In genomic region chr8:120644663-120645062, GRCm38 (mm10) we compare ENCODE assay signal across 9 mouse cellular contexts. TPM values are rescaled to one million over a fixed set of nuclear protein-coding genes. Genes with fewer than 3 reads are reported as not detected.
DNase-seq lines count a peak whose midpoint lies in the region; ATAC-seq lines count a peak whose summit lies in the region.
"Had no signal": no experiment of that assay in that cellular context is flagged by ENCODE, and none has a peak within 500 bp of the region (broad histone marks: within the 10 kb centered on the region; RNA-seq: fewer than 3 reads in every experiment).

No protein-coding gene starts in this region.

- no peaks in the 10 kb centered on the region; the same call in 1 of the 2 replicates for H3K4me1 ChIP-seq in midbrain, embryonic 14.5 days (ENCODE audit: control insufficient read depth, insufficient read depth, low read length)
- peaks cover 34% of the 10 kb centered on the region for H3K4me1 ChIP-seq in midbrain, embryonic 10.5 days

- no peaks in the 10 kb centered on the region for H3K9me3 ChIP-seq in midbrain, embryonic 14.5 days (ENCODE audit: control insufficient read depth, low read length)
- no peaks in the 10 kb centered on the region for H3K9me3 ChIP-seq in midbrain, embryonic 10.5 days (replicated peaks)

- no peak; the same call in 1 of the 2 replicates for ATAC-seq in midbrain, embryonic 14.5 days (ENCODE audit: low FRiP score, low TSS enrichment)
- ATAC-seq in megakaryocyte-erythroid progenitor cell, adult 5-6 weeks (replicated peaks; ENCODE audit: low FRiP score, low TSS enrichment, poor library complexity, severe bottlenecking), result no peak

- WGBS in midbrain, embryonic 14.5 days, result 76% methylated on average over 7 of the region's 7 CpGs
- WGBS in midbrain, embryonic 10.5 days, result 88% methylated on average over 7 of the region's 7 CpGs

- no peaks in the 10 kb centered on the region for H3K27me3 ChIP-seq in midbrain, embryonic 14.5 days (ENCODE audit: control insufficient read depth, insufficient read depth, low read length)
- no peaks in the 10 kb centered on the region for H3K27me3 ChIP-seq in midbrain, embryonic 10.5 days (ENCODE audit: low read depth, poor library complexity, severe bottlenecking)

- H3K4me3 ChIP-seq in midbrain, embryonic 14.5 days (replicated peaks; ENCODE audit: low read depth, low read length), result no peak overlapping the region
- H3K4me3 ChIP-seq in midbrain, embryonic 10.5 days, result no peak overlapping the region

- no peak overlapping the region for H3K27ac ChIP-seq in midbrain, embryonic 14.5 days (replicated peaks; ENCODE audit: low read depth, low read length)
- H3K27ac ChIP-seq in midbrain, embryonic 10.5 days (replicated peaks), result no peak overlapping the region

- H3K4me2 ChIP-seq in midbrain, embryonic 14.5 days (ENCODE audit: low read length), result no peak overlapping the region

- H3K36me3 ChIP-seq in midbrain, embryonic 14.5 days (ENCODE audit: control insufficient read depth, insufficient read depth, low read length), result no peaks in the 10 kb centered on the region
- no peaks in the 10 kb centered on the region for H3K36me3 ChIP-seq in midbrain, embryonic 10.5 days

- H3K9ac ChIP-seq in midbrain, embryonic 14.5 days (replicated peaks; ENCODE audit: low read length), result no peak overlapping the region

- peak; percentile 53 for DNase-seq in midbrain, embryonic 14.5 days
- no peak for DNase-seq in midbrain, embryonic 10.5 days (ENCODE audit: low spot score)
- peak; percentile 39 for DNase-seq in cerebellum, adult 11 months
- DNase-seq in gastrocnemius, postnatal 25 days, result peak; percentile 38
- peak; percentile 63 for DNase-seq in left cerebral cortex, adult 11 months (ENCODE audit: low spot score)
- DNase-seq in ovary, postnatal 10 days (ENCODE audit: low spot score), result peak; percentile 42
- DNase-seq in embryo, embryonic 11 days, result no peak

RNA-seq across cellular contexts. Expression of gene 1190005I06Rik, which starts 2.8 kb away (rescaled TPM):
- 11.8 and 12.8 TPM in 2 replicates for polyA plus RNA-seq in midbrain, embryonic 14.5 days (2014; fragmentation: Nextera tagmentation; extraction: Ambion mirVana)
- polyA plus RNA-seq in midbrain, embryonic 10.5 days (2016; fragmentation: Nextera tagmentation; extraction: Ambion mirVana), result 3.9 TPM in 2 replicates
- total RNA-seq in gastrocnemius, postnatal 25 days (2021), result under 1 TPM; 0.67 to 0.70 TPM
- not detected in 2 replicates for total RNA-seq in megakaryocyte-erythroid progenitor cell, adult 5-6 weeks (2014; fragmentation: Nextera tagmentation)
- not detected in 2 replicates for total RNA-seq in megakaryocyte-erythroid progenitor cell, adult 5-6 weeks (2017)

RNA-seq across cellular contexts. Expression of gene Gm27021, which starts 23.2 kb away (rescaled TPM):
- polyA plus RNA-seq in midbrain, embryonic 14.5 days (2014; fragmentation: Nextera tagmentation; extraction: Ambion mirVana), result 4.9 and 5.1 TPM in 2 replicates
- 3.1 and 3.5 TPM in 2 replicates for polyA plus RNA-seq in midbrain, embryonic 10.5 days (2016; fragmentation: Nextera tagmentation; extraction: Ambion mirVana)
- not detected for total RNA-seq in gastrocnemius, postnatal 25 days (2021)
- not detected in 2 replicates for total RNA-seq in megakaryocyte-erythroid progenitor cell, adult 5-6 weeks (2014; fragmentation: Nextera tagmentation)
- not detected in 2 replicates for total RNA-seq in megakaryocyte-erythroid progenitor cell, adult 5-6 weeks (2017)
- polyA plus RNA-seq: small intestine, adult 2 months had no signal

RNA-seq across cellular contexts. Expression of gene Cox4i1, which starts 23.4 kb away (rescaled TPM):
- 1,016 and 1,147 TPM in 2 replicates for polyA plus RNA-seq in midbrain, embryonic 14.5 days (2014; fragmentation: Nextera tagmentation; extraction: Ambion mirVana)
- polyA plus RNA-seq in midbrain, embryonic 10.5 days (2016; fragmentation: Nextera tagmentation; extraction: Ambion mirVana), result 948 and 963 TPM in 2 replicates
- 1,000 to 10,000 TPM; 1,728 to 1,814 TPM for total RNA-seq in gastrocnemius, postnatal 25 days (2021)
- 1,045 and 1,237 TPM in 2 replicates for total RNA-seq in megakaryocyte-erythroid progenitor cell, adult 5-6 weeks (2014; fragmentation: Nextera tagmentation)
- 386 and 612 TPM in 2 replicates for total RNA-seq in megakaryocyte-erythroid progenitor cell, adult 5-6 weeks (2017)

RNA-seq across cellular contexts. Expression of gene Emc8, which starts 23.7 kb away (rescaled TPM):
- 108 and 142 TPM in 2 replicates for polyA plus RNA-seq in midbrain, embryonic 14.5 days (2014; fragmentation: Nextera tagmentation; extraction: Ambion mirVana)
- polyA plus RNA-seq in midbrain, embryonic 10.5 days (2016; fragmentation: Nextera tagmentation; extraction: Ambion mirVana), result 347 and 384 TPM in 2 replicates
- 10 to 100 TPM; 28.0 to 28.1 TPM for total RNA-seq in gastrocnemius, postnatal 25 days (2021)
- 32.8 and 36.5 TPM in 2 replicates for total RNA-seq in megakaryocyte-erythroid progenitor cell, adult 5-6 weeks (2014; fragmentation: Nextera tagmentation)
- total RNA-seq in megakaryocyte-erythroid progenitor cell, adult 5-6 weeks (2017), result 69.8 and 87.1 TPM in 2 replicates

RNA-seq across cellular contexts. Expression of gene Gins2, which starts 55.6 kb away (rescaled TPM):
- polyA plus RNA-seq in midbrain, embryonic 14.5 days (2014; fragmentation: Nextera tagmentation; extraction: Ambion mirVana), result 15.5 and 23.7 TPM in 2 replicates
- 162 and 192 TPM in 2 replicates for polyA plus RNA-seq in midbrain, embryonic 10.5 days (2016; fragmentation: Nextera tagmentation; extraction: Ambion mirVana)
- 1 to 10 TPM; 1.0 to 1.3 TPM for total RNA-seq in gastrocnemius, postnatal 25 days (2021)
- total RNA-seq in megakaryocyte-erythroid progenitor cell, adult 5-6 weeks (2014; fragmentation: Nextera tagmentation), result 76.6 and 99.8 TPM in 2 replicates
- 43.8 and 62.0 TPM in 2 replicates for total RNA-seq in megakaryocyte-erythroid progenitor cell, adult 5-6 weeks (2017)

Comparison
In these comparisons a context has a peak if more than half of its experiments do, and no peak if none do; other contexts are left out.
1. DNase-seq: peak in midbrain, embryonic 14.5 days (single experiment), cerebellum, adult 11 months (single experiment), gastrocnemius, postnatal 25 days (single experiment), left cerebral cortex, adult 11 months (single experiment) and ovary, postnatal 10 days (single experiment); none in midbrain, embryonic 10.5 days (single experiment) and embryo, embryonic 11 days (single experiment).